Mouse (Mus musculus): ENCODE data around the gene Snx11. TPM values are rescaled to one million over a fixed set of nuclear protein-coding genes. Genes with fewer than 3 reads are reported as not detected.

Gene Snx11
- total RNA-seq (2021), result 10 to 100 TPM; 49.7 to 52.2 TPM
- long read RNA-seq, experiment 1, transcript Snx11-202 (8 exons, 2,197 nt), result major isoform, 31 of 65 reads
- long read RNA-seq, experiment 1, transcript Snx11-201 (9 exons, 2,551 nt), result minor isoform, 11 of 65 reads
- long read RNA-seq, experiment 1, partial matches to known transcripts, result 6 of 65 reads
- long read RNA-seq, experiment 1, other reads (novel, unspliced or antisense), result 17 of 65 reads
- long read RNA-seq, experiment 2, transcript Snx11-202 (8 exons, 2,197 nt), result major isoform, 20 of 53 reads
- long read RNA-seq, experiment 2, transcript Snx11-201 (9 exons, 2,551 nt), result minor isoform, 6 of 53 reads
- long read RNA-seq, experiment 2, partial matches to known transcripts, result 5 of 53 reads
- long read RNA-seq, experiment 2, other reads (novel, unspliced or antisense), result 22 of 53 reads

DNA sequence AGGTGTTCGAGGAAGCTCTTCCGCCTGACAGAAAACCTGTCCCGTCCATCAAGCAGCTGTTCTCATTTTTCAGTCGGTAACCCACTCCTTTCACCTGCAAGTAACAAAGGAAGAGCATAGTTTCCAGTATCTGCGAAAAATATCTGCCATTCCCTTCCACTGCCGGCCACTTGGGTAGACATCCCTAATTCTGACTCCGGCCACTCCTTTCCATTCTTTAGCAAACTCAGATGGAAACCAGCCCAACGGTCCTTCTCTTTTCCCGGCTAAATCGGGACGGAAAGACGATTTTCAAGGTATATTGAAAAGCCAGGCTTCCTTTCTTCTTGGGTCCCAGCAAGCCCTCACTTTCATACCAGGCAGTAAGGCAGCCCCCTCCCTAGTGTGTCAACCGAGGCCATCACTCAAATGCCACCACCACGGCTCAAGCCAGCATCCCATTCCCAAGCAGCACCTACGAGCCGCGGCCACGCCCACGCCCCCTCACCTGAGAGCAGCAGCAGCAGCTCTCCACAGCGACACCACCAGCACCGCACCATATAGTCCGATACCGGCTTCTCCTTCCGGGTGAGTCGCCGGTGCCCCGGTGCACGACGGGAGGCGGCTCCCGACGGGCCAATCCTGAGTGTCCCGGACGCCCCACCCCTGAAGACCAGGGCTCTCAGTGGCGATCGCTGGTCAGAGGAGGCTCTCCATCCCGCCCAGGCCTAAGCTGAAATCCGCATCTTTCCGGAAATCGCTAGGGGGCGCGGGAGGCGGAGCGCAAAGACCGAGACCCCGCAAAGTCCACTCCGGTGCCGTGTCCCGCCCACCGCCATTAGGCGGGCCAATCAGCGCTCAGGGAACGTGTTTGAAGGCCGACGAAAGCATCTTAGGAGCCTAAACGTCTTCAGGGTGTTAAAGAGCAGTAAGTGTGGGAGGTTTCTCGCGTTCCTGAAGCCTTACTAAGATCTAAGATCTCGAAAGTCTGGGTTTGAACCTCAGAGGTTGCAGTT lies at the start of gene Snx11:
Gene Snx11, minus strand, starts transcription at position 592 of the 995 bp plus-strand sequence.
- intact Hi-C loops (cut with DNase I), result loop anchor here (2.0 to 5.0 kb wide), 3 partner anchors 16 to 500 kb away; no protein-coding TSS in a partner anchor
- Histone ChIP-seq H3K4me3 (peak within 1 kb of the TSS; percentile 75), H3K27ac (peak within 1 kb of the TSS; percentile 78)
- peak; percentile 80 for TF ChIP-seq CTCF (IDR thresholded peaks at IDR 0.05)
- DNase-seq (ENCODE audit: extremely low spot score in 1 of 2, low spot score in 2 of 2), result peak; percentile 99 to 100

DNA sequence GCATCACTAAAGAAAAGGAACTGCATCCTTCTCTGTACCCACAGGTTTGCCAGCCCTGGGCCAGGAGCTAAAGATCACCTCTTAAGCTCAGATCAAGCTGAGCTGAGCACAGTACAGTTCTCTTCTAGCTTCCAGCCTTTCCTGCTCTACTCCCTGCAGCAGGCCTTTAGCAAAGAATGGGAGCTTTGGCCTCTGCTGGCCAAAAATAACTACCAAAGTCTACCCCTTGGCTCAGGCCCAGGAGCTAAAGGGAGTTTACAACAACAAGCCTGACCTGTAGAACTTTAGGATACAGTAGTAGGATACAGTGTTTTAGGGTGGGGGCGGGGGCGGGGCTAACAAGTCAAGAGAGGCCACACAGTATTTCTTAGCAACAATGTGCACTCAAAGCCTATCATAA lies 49.1 kb upstream of the Snx11 start:
- no peak for DNase-seq (ENCODE audit: extremely low spot score in 1 of 2, low spot score in 2 of 2)
- no peak for TF ChIP-seq CTCF (IDR thresholded peaks at IDR 0.05)
- peak overlapping the region; percentile 14; the same call in 1 of the 2 replicates for H3K4me3 ChIP-seq
- intact Hi-C loops (cut with DNase I), result no loop called here
- peak overlapping the region; percentile 97 for H3K27ac ChIP-seq

DNA sequence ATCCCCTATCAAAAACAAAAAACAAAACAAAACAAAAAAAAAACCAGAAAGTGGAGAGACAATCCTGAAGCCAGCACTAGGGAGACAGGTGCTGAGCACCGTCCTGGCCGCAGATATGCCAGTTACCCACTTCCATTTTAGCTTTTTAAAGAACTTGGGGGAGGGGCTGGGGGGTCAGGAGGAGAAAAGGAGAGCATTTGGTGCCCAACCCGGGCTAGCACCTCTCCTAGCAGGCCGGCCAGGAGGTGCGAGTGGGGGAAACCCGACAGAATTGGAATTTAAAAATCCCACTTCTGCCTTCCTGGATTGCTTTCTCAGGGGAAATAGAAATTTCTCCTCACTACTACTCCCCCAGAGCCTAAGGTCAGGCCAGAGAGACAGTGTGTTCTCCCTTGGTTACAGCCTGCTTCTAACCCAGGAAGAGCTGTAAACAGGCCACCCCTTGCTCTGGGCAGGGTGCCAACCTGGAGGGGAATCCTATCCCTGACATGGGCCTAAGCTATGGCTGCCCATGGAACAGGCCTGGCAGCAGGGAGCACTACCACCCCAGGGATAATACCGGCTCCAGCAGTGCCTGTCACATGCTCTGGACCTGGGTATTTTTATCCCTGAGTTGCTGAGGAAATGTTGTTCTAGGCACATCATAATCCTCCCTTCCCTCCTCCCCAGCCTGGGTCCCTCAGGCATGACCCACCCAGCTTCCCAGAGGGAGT lies 47.6 kb upstream of the Snx11 start:
- H3K27ac ChIP-seq, result peak overlapping the region; percentile 97
- peak; percentile 37 to 46 for DNase-seq (ENCODE audit: extremely low spot score in 1 of 2, low spot score in 2 of 2)
- peak overlapping the region; percentile 66 for H3K4me3 ChIP-seq
- no peak for TF ChIP-seq CTCF (IDR thresholded peaks at IDR 0.05)
- intact Hi-C loops (cut with DNase I), result loop anchor here (1.0 to 5.0 kb wide), 3 partner anchors 15 to 37 kb away; partner anchors contain the start of gene Cbx1

DNA sequence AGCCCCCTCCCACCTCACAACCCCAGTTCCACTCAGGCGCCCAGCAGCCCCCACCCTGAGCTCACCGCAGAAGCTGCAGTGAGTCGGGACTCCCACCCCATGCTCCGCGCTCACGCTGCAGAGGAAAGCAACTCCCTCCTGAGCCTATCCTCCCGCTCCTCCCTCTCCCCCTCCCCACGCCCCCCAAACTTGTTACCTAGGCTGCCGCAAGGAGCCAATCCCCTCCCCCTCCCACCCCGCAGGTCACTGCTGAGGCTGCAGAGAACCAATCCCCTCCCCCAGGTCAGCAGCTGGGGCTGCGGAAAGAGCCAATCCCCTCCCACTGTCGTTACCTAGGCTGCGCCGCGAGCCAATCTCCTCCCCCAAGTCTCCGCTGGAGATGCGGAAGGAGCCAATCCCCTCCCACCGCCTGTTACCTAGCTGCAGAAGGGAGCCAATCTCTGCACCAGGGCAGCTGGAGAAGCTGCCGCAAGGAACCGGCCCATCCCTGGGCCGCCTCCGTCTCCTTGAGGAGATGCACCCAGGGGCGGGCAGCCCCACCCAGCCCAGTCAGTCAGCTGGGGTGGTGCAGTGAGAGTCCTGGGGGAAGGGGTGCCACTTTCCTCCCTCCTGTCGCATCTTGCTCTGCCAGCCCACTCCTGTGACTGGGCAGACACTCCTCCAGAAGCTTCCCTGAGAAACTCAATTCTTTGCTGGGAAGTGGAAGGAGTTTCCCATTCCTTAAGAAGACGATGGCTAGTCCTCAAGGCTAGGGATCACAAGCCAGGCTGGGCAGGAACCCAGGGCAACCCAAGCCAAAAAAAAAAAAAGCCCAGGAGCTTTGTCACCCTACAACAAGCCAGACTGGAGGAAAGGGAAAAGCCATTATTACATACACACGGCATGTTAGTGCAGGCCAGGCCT lies 46.8 kb upstream of the Snx11 start:
- peak overlapping the region; percentile 97 for H3K27ac ChIP-seq
- TF ChIP-seq CTCF (IDR thresholded peaks at IDR 0.05), result no peak; the same call in 1 of the 2 replicates
- peak overlapping the region; percentile 66 for H3K4me3 ChIP-seq
- intact Hi-C loops (cut with DNase I), result loop anchor here (1.0 to 5.0 kb wide), 3 partner anchors 16 to 38 kb away; partner anchors contain the start of gene Cbx1
- peak; percentile 84 to 88 for DNase-seq (ENCODE audit: extremely low spot score in 1 of 2, low spot score in 2 of 2)

DNA sequence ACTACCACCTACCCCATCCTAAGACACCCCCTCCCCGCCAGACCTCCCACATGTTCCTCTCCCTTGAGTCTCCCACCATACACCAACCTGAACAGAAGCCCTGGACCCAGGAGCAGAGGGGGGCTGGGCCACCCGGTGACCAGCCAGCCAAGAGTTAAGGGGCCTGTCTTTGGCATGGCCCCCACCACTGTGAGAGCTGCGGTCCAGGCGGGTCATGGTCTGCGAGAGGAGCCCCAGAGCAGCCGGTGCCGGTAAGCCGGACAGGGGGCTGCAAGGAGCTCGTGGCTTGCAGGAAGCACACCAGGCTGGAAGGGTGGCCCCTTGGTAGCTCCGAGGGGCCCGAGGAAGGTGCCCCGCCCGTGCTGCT lies 46.1 kb upstream of the Snx11 start:
- TF ChIP-seq CTCF (IDR thresholded peaks at IDR 0.05), result no peak
- intact Hi-C loops (cut with DNase I), result loop anchor here (5.0 kb wide), 1 partner anchor 39 kb away; no protein-coding TSS in a partner anchor
- Histone ChIP-seq H3K4me3 (peak overlapping the region; percentile 66), H3K27ac (peak overlapping the region; percentile 97)
- peak in 1 of 2 experiments; percentile 18 for DNase-seq (ENCODE audit: extremely low spot score in 1 of 2, low spot score in 2 of 2)

DNA sequence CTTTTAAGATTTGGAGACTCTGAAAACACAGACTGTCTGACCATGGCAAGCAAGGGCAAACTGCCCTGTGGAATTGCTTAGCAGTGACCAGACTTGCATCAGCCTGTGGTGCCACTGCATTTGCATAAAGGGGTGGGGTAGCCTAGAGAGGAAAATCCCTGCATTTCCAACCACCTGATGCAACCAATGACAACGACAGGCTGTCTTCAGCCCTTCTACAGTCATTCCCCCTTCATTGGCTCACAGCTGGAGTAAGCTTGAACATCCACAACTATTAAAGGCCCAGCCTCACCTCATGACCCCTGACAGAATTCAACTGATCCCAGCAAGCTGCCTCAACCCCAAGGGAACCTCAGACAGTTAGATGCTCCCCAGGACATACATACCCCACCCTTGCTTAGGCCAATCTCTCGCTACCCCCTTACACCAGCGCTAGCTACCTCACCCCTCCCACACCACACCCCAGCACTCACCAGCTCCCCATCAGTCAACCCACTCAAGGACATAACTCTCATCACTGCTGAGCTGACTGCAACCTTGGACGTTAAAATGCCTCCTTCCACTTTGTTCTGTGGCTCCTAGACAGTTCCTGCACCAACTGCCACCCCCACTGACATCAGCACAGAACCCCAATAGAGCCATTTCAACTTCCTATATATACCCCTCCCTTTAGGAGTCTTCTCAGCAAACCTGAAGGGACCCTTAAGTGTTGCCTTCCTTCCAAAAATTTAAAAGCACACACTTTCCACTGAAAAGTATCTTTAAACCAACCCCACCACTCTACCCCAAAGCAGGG lies 45.5 kb upstream of the Snx11 start:
- Histone ChIP-seq H3K4me3 (peak overlapping the region; percentile 66), H3K27ac (peak overlapping the region; percentile 97)
- intact Hi-C loops (cut with DNase I), result loop anchor here (5.0 kb wide), 1 partner anchor 39 kb away; no protein-coding TSS in a partner anchor
- DNase-seq (ENCODE audit: extremely low spot score in 1 of 2, low spot score in 2 of 2), result no peak
- no peak for TF ChIP-seq CTCF (IDR thresholded peaks at IDR 0.05)

DNA sequence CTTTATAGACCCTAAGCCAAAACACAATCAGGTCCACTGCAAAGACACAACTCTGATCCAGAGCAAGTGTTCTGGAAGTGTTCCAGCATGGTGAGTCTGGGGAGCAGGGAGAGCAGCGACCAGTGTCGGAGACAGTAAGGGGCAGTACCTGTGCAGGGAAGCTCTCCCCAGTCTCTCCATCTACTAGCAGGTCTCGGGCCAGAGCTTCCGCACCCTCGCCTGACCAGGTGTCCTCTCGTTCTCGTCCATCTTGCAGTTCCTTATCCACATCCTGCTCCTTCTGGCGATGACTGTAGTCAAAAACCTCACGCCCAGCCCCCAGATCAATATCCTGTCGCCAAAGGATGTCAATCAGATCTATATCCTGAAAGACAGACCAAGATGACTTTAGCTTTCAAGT lies 44.6 kb upstream of the Snx11 start:
- intact Hi-C loops (cut with DNase I), result loop anchor here (5.0 kb wide), 1 partner anchor 40 kb away; no protein-coding TSS in a partner anchor

DNA sequence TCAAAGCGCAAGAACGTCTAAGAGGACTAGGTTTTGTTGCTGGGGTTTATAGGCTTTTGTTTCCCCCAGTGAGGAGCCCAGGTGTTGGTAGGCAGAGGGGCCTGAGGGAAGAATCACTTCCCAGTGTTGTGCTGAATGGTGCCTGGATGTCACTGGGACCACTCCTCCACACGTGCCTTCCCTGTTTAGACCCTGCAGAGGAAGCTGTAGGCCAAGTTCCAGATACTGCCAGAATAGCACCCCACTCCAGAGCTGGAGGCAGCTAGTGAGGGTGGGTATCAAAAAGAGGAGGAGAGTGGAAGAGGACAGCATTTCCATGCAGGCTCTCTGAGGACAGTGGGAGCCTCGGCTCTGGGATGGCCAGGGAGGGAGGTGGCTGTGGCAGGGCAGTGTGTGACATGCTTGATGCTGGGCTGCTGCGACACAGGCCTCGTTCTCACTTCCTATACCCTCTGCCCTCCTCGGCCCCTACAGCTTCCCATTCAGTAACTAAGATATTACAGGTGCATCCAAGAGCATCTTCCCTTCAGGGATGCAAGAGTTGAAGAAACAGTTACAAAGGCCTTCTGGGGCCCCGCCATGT lies 40.9 kb upstream of the Snx11 start:
- intact Hi-C loops (cut with DNase I), result no loop called here
- DNase-seq (ENCODE audit: extremely low spot score in 1 of 2, low spot score in 2 of 2), result no peak
- Histone ChIP-seq H3K27ac (peak overlapping the region; percentile 40; the same call in 1 of the 2 replicates), H3K4me3 (no peak overlapping the region)
- no peak for TF ChIP-seq CTCF (IDR thresholded peaks at IDR 0.05)

More for the DNA sequence above, 44.6 kb upstream of the Snx11 start:
- no peak for DNase-seq (ENCODE audit: extremely low spot score in 1 of 2, low spot score in 2 of 2)
- TF ChIP-seq CTCF (IDR thresholded peaks at IDR 0.05), result no peak
- Histone ChIP-seq H3K27ac (no peak overlapping the region), H3K4me3 (peak overlapping the region; percentile 66)

DNA sequence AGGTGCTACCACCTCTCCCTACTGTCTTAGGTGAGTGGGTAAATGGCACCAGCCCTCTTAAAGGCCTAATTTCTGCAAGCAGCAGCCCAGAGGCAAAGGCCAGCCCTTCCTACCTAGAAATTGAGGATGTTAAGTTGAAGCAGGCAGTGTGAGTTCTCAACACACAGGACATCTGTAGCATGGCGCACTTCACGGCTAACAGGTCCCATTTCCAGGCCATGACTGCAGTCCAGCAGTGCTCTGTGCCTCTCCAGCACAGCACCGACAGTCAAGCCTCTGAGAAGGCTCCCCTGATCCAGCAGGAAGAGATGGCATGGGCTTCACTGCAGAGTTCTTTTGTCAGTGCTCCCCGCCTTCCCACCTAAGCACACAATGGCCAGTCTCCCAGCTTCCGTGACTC lies 39.6 kb upstream of the Snx11 start:
- no peak for TF ChIP-seq CTCF (IDR thresholded peaks at IDR 0.05)
- H3K27ac ChIP-seq, result no peak overlapping the region
- intact Hi-C loops (cut with DNase I), result no loop called here
- H3K4me3 ChIP-seq, result no peak overlapping the region
- DNase-seq (ENCODE audit: extremely low spot score in 1 of 2, low spot score in 2 of 2), result no peak
